Mouse (Mus musculus): ENCODE measurements around the gene Nfe2l2. TPM values are rescaled to one million over a fixed set of nuclear protein-coding genes. Genes with fewer than 3 reads are reported as not detected.
"Not testable (repeated sequence)": the region's sequence is repeated elsewhere in the genome, so short reads cannot be mapped to it uniquely, and the experiment has no call there.

The Nfe2l2 gene
- polyA plus RNA-seq, 1 experiment from 2014 or later, result 40.7 TPM

GRCm38 (mm10) chr2:75656924-75657323, 47.5 kb downstream of the Nfe2l2 start:
- no peak overlapping the region for H3K4me2 ChIP-seq

GRCm38 (mm10) chr2:75654679-75655078, 49.8 kb downstream of the Nfe2l2 start:
- Histone ChIP-seq H3K36me3 (no peaks in the 10 kb centered on the region), H3K4me2 (no peak overlapping the region), H3K4me1 (peaks cover 10% of the 10 kb centered on the region), H3K9ac (no peak overlapping the region), H3K27ac (no peak overlapping the region), H3K27me3 (no peaks in the 10 kb centered on the region), H3K4me3 (no peak overlapping the region), H3K9me3 (no peaks in the 10 kb centered on the region)
- ATAC-seq (ENCODE audit: insufficient number of reproducible peaks, low FRiP score, low TSS enrichment, low read depth), result no peak
- WGBS, result 93% methylated on average over 1 of the region's 1 CpGs

More at GRCm38 (mm10) chr2:75656924-75657323, 47.5 kb downstream of the Nfe2l2 start:
- H3K27me3 ChIP-seq, result no peaks in the 10 kb centered on the region
- H3K9me3 ChIP-seq, result no peaks in the 10 kb centered on the region
- no peak overlapping the region for H3K9ac ChIP-seq
- no peak overlapping the region for H3K4me3 ChIP-seq
- ATAC-seq (ENCODE audit: insufficient number of reproducible peaks, low FRiP score, low TSS enrichment, low read depth), result no peak
- WGBS, result 88% methylated on average over 5 of the region's 5 CpGs
- H3K27ac ChIP-seq, result peak overlapping the region; percentile 97
- peaks cover 17% of the 10 kb centered on the region for H3K4me1 ChIP-seq
- H3K36me3 ChIP-seq, result no peaks in the 10 kb centered on the region

- Histone ChIP-seq H3K27me3 (no peaks in the 10 kb centered on the region), H3K4me1 (peaks cover 10% of the 10 kb centered on the region), H3K9ac (no peak overlapping the region), H3K4me3 (no peak overlapping the region), H3K27ac (no peak overlapping the region), H3K9me3 (no peaks in the 10 kb centered on the region), H3K36me3 (no peaks in the 10 kb centered on the region), H3K4me2 (no peak overlapping the region)
- no peak for ATAC-seq (ENCODE audit: insufficient number of reproducible peaks, low FRiP score, low TSS enrichment, low read depth)
Observed at GRCm38 (mm10) chr2:75653150-75653549, 51.3 kb downstream of the Nfe2l2 start.

- Histone ChIP-seq H3K4me3 (no peak overlapping the region), H3K4me2 (no peak overlapping the region), H3K27me3 (no peaks in the 10 kb centered on the region), H3K9ac (no peak overlapping the region), H3K9me3 (no peaks in the 10 kb centered on the region), H3K27ac (no peak overlapping the region), H3K4me1 (peaks cover 4% of the 10 kb centered on the region; the same call in 1 of the 2 replicates), H3K36me3 (no peaks in the 10 kb centered on the region)
- WGBS, result 85% methylated on average over 1 of the region's 1 CpGs
- ATAC-seq (ENCODE audit: insufficient number of reproducible peaks, low FRiP score, low TSS enrichment, low read depth), result no peak
Observed at GRCm38 (mm10) chr2:75650437-75650836, 54.0 kb downstream of the Nfe2l2 start.

GRCm38 (mm10) chr2:75645251-75645650, 59.2 kb downstream of the Nfe2l2 start:
- H3K4me2 ChIP-seq, result no peak overlapping the region
- no peak overlapping the region for H3K9ac ChIP-seq
- no peaks in the 10 kb centered on the region for H3K9me3 ChIP-seq
- H3K4me3 ChIP-seq, result no peak overlapping the region
- H3K27me3 ChIP-seq, result no peaks in the 10 kb centered on the region
- H3K27ac ChIP-seq, result no peak overlapping the region
- peaks cover 10% of the 10 kb centered on the region; the same call in 1 of the 2 replicates for H3K4me1 ChIP-seq
- no peaks in the 10 kb centered on the region for H3K36me3 ChIP-seq
- no peak for ATAC-seq (ENCODE audit: insufficient number of reproducible peaks, low FRiP score, low TSS enrichment, low read depth)
- WGBS, result 95% methylated on average over 12 of the region's 12 CpGs

- 88% methylated on average over 6 of the region's 6 CpGs for WGBS
- Histone ChIP-seq H3K36me3 (no peaks in the 10 kb centered on the region), H3K9me3 (no peaks in the 10 kb centered on the region), H3K9ac (no peak overlapping the region), H3K4me3 (no peak overlapping the region), H3K27me3 (no peaks in the 10 kb centered on the region), H3K4me1 (peaks cover 10% of the 10 kb centered on the region; the same call in 1 of the 2 replicates), H3K4me2 (no peak overlapping the region), H3K27ac (no peak overlapping the region)
- ATAC-seq (ENCODE audit: insufficient number of reproducible peaks, low FRiP score, low TSS enrichment, low read depth), result no peak
Observed at GRCm38 (mm10) chr2:75643950-75644349, 60.5 kb downstream of the Nfe2l2 start.

- Histone ChIP-seq H3K9me3 (no peaks in the 10 kb centered on the region), H3K4me1 (peaks cover 10% of the 10 kb centered on the region; the same call in 1 of the 2 replicates), H3K27me3 (no peaks in the 10 kb centered on the region), H3K4me3 (no peak overlapping the region), H3K9ac (no peak overlapping the region), H3K27ac (peak overlapping the region; percentile 63), H3K36me3 (no peaks in the 10 kb centered on the region), H3K4me2 (no peak overlapping the region)
- 58% methylated on average over 8 of the region's 8 CpGs for WGBS
- peak; percentile 69 for ATAC-seq (ENCODE audit: insufficient number of reproducible peaks, low FRiP score, low TSS enrichment, low read depth)
Observed at GRCm38 (mm10) chr2:75642795-75643550, 61.5 kb downstream of the Nfe2l2 start.

GRCm38 (mm10) chr2:75642312-75642711, 62.1 kb downstream of the Nfe2l2 start:
- H3K36me3 ChIP-seq, result not testable (repeated sequence)

GRCm38 (mm10) chr2:75639535-75639934, 64.9 kb downstream of the Nfe2l2 start:
- H3K27ac ChIP-seq; H3K9me3 ChIP-seq; H3K4me3 ChIP-seq; H3K4me2 ChIP-seq; ATAC-seq (ENCODE audit: insufficient number of reproducible peaks, low FRiP score, low TSS enrichment, low read depth); H3K36me3 ChIP-seq; H3K27me3 ChIP-seq; H3K9ac ChIP-seq: not testable (repeated sequence)
- H3K4me1 ChIP-seq, result peaks cover 11% of the 10 kb centered on the region; the same call in 1 of the 2 replicates
- 25% methylated on average over 11 of the region's 12 CpGs for WGBS

More at GRCm38 (mm10) chr2:75642312-75642711, 62.1 kb downstream of the Nfe2l2 start:
- H3K9ac ChIP-seq; H3K9me3 ChIP-seq; H3K4me3 ChIP-seq; H3K27ac ChIP-seq; ATAC-seq (ENCODE audit: insufficient number of reproducible peaks, low FRiP score, low TSS enrichment, low read depth); H3K27me3 ChIP-seq; H3K4me2 ChIP-seq: not testable (repeated sequence)
- peaks cover 10% of the 10 kb centered on the region; the same call in 1 of the 2 replicates for H3K4me1 ChIP-seq
- 69% methylated on average over 4 of the region's 4 CpGs for WGBS

- not testable (repeated sequence) for H3K4me2 ChIP-seq; H3K36me3 ChIP-seq; H3K9me3 ChIP-seq; H3K27ac ChIP-seq; H3K27me3 ChIP-seq; ATAC-seq (ENCODE audit: insufficient number of reproducible peaks, low FRiP score, low TSS enrichment, low read depth); H3K4me3 ChIP-seq; H3K9ac ChIP-seq
- peaks cover 16% of the 10 kb centered on the region for H3K4me1 ChIP-seq
- 86% methylated on average over 6 of the region's 6 CpGs for WGBS
Observed at GRCm38 (mm10) chr2:75637822-75638221, 66.6 kb downstream of the Nfe2l2 start.

- no peak for ATAC-seq (ENCODE audit: insufficient number of reproducible peaks, low FRiP score, low TSS enrichment, low read depth)
- H3K4me1 ChIP-seq, result peaks cover 15% of the 10 kb centered on the region
- H3K9me3 ChIP-seq, result no peaks in the 10 kb centered on the region
- H3K9ac ChIP-seq, result no peak overlapping the region
- no peak overlapping the region for H3K4me2 ChIP-seq
- no peak overlapping the region for H3K4me3 ChIP-seq
- no peaks in the 10 kb centered on the region for H3K36me3 ChIP-seq
- no peaks in the 10 kb centered on the region for H3K27me3 ChIP-seq
- H3K27ac ChIP-seq, result no peak overlapping the region
Observed at GRCm38 (mm10) chr2:75637361-75637760, 67.1 kb downstream of the Nfe2l2 start.

GRCm38 (mm10) chr2:75637055-75637304, 67.5 kb downstream of the Nfe2l2 start:
- not testable (repeated sequence) for H3K27ac ChIP-seq; H3K27me3 ChIP-seq; H3K9me3 ChIP-seq; H3K4me3 ChIP-seq; H3K9ac ChIP-seq; H3K4me2 ChIP-seq; H3K36me3 ChIP-seq; ATAC-seq (ENCODE audit: insufficient number of reproducible peaks, low FRiP score, low TSS enrichment, low read depth)
- H3K4me1 ChIP-seq, result peaks cover 15% of the 10 kb centered on the region
- WGBS, result 93% methylated on average over 2 of the region's 2 CpGs

All from limb, embryonic 15.5 days (tissue).